Mouse (Mus musculus) erythroblast, adult 5-6 weeks (primary cell): ENCODE measurements around the gene Wnt8b. TPM values are rescaled to one million over a fixed set of nuclear protein-coding genes. Genes with fewer than 3 reads are reported as not detected.

ENCODE experiments used
- ATAC-seq: replicated peaks from 2 replicates; pipeline ENCODE4 v1.8.0; 2016; ENCODE audit warnings: moderate number of reproducible peaks, mild to moderate bottlenecking, moderate TSS enrichment, inconsistent platforms; ENCODE audit not compliant: poor library complexity, low FRiP score, severe bottlenecking
- total RNA-seq, 2 experiments: library from RNA; stranded (forward) in 1 of 2; stranded (reverse) in 1 of 2; fragments of 150-400 nt in 1 of 2; fragments of 200-764, 138-1000 nt in 1 of 2; gene quantifications; 2 replicates each; pipeline versions ENCODE4 v1.2.3 to v1.2.4; 2015 to 2017; ENCODE audit warnings: low replicate concordance in 2 of 2

Wnt8b gene
- total RNA-seq, 2 experiments from 2014 or later, result not detected

- ATAC-seq, result no peak
Observed at GRCm38 (mm10) chr19:44552731-44553130, 59.5 kb downstream of the Wnt8b start, which contains the start of gene Gm20538. TSS of gene Gm20538 (minus strand) at chr19:44552831.

GRCm38 (mm10) chr19:44553286-44553685, 60.0 kb downstream of the Wnt8b start:
- no peak for ATAC-seq

GRCm38 (mm10) chr19:44554490-44554860, 61.2 kb downstream of the Wnt8b start:
- ATAC-seq, result 0 out of 2 replicates have a peak, but pooled peaks have one; percentile 7

GRCm38 (mm10) chr19:44554861-44555590, 61.8 kb downstream of the Wnt8b start, which contains the start of gene Ndufb8:
TSS of gene Ndufb8 (minus strand) at chr19:44555440.
- peak; percentile 99 for ATAC-seq

GRCm38 (mm10) chr19:44562652-44563206, 69.5 kb downstream of the Wnt8b start, which contains the start of gene Hif1an:
TSS of gene Hif1an (plus strand) at chr19:44562850.
- peak; percentile 99 for ATAC-seq

Other genes starting within 250 kb of the Wnt8b start
- gene Scd2, start 199.8 kb upstream of the Wnt8b start, total RNA-seq (2015; ENCODE audit: low replicate concordance), result 11.3 and 16.7 TPM in 2 replicates
- 17.3 and 20.9 TPM in 2 replicates for gene Scd2, start 199.8 kb upstream of the Wnt8b start, total RNA-seq (2017; ENCODE audit: low replicate concordance)
- gene Scd4, start 160.4 kb upstream of the Wnt8b start, total RNA-seq (2015; ENCODE audit: low replicate concordance), result 0.38 TPM in 1 of 2 replicates, not detected in the other
- not detected in 2 replicates for gene Scd4, start 160.4 kb upstream of the Wnt8b start, total RNA-seq (2017; ENCODE audit: low replicate concordance)
- 10.0 and 11.3 TPM in 2 replicates for gene Scd1, start 85.6 kb upstream of the Wnt8b start, total RNA-seq (2015; ENCODE audit: low replicate concordance)
- gene Scd1, start 85.6 kb upstream of the Wnt8b start, total RNA-seq (2017; ENCODE audit: low replicate concordance), result 9.5 and 11.2 TPM in 2 replicates
- gene Sec31b, start 52.4 kb downstream of the Wnt8b start, total RNA-seq (2015; ENCODE audit: low replicate concordance), result 0.42 TPM in 1 of 2 replicates, not detected in the other
- 0.26 and 0.56 TPM in 2 replicates for gene Sec31b, start 52.4 kb downstream of the Wnt8b start, total RNA-seq (2017; ENCODE audit: low replicate concordance)
- gene Gm20538, start 59.4 kb downstream of the Wnt8b start, total RNA-seq (2015; ENCODE audit: low replicate concordance), result not detected in 2 replicates
- not detected in 2 replicates for gene Gm20538, start 59.4 kb downstream of the Wnt8b start, total RNA-seq (2017; ENCODE audit: low replicate concordance)
- 83.0 and 127 TPM in 2 replicates for gene Ndufb8, start 62.0 kb downstream of the Wnt8b start, total RNA-seq (2015; ENCODE audit: low replicate concordance)
- gene Ndufb8, start 62.0 kb downstream of the Wnt8b start, total RNA-seq (2017; ENCODE audit: low replicate concordance), result 60.4 and 63.0 TPM in 2 replicates
- 2.1 TPM in 2 replicates for gene Hif1an, start 69.4 kb downstream of the Wnt8b start, total RNA-seq (2015; ENCODE audit: low replicate concordance)
- 3.5 and 4.1 TPM in 2 replicates for gene Hif1an, start 69.4 kb downstream of the Wnt8b start, total RNA-seq (2017; ENCODE audit: low replicate concordance)